Mouse (Mus musculus) adrenal gland, adult 10 weeks (tissue): ENCODE data around the gene Use1. TPM values are rescaled to one million over a fixed set of nuclear protein-coding genes. Genes with fewer than 3 reads are reported as not detected.

ENCODE experiments used
- polyA plus RNA-seq: library from polyadenylated mRNA; stranded (reverse); fragments of 350-450 nt; fragmentation: Illumina TruSeq; extraction: RNeasy Lipid Tissue Mini Kit (QIAGEN cat#74804); gene quantifications from one replicate; pipeline ENCODE4 v1.2.3, GENCODE M21; 2014; ENCODE audit warnings: low read depth, low replicate concordance

Gene Use1
- polyA plus RNA-seq: 1.8 TPM

GRCm38 (mm10) chr8:71366771-71367528 is at the start of gene Use1:
Use1 (plus strand) TSS chr8:71366848.

GRCm38 (mm10) chr8:71371236-71371848 is 4.7 kb downstream of the Use1 start, which contains the start of gene Ocel1:
Ocel1 (plus strand) TSS chr8:71371298.

GRCm38 (mm10) chr8:71381421-71381970 is 14.8 kb downstream of the Use1 start, which contains the start of gene Nr2f6:
Nr2f6 (minus strand) TSS chr8:71381960.

GRCm38 (mm10) chr8:71395629-71396028 is 29.0 kb downstream of the Use1 start, which contains the start of gene Ushbp1:
Ushbp1 (minus strand) TSS chr8:71395802.

GRCm38 (mm10) chr8:71396639-71397305 is 30.1 kb downstream of the Use1 start, which contains the start of gene Babam1:
Babam1 (plus strand) TSS chr8:71396861.

GRCm38 (mm10) chr8:71405401-71406098 is 38.9 kb downstream of the Use1 start, which contains the start of gene Ankle1:
Ankle1 (plus strand) TSS chr8:71406010.

Other genes with a start within 250 kb of the Use1 start
- 4.1 TPM for gene Myo9b, start 94.1 kb upstream of the Use1 start, polyA plus RNA-seq
- 2.9 TPM for gene Haus8, start 93.9 kb upstream of the Use1 start, polyA plus RNA-seq
- 1.9 TPM for gene Ocel1, start 4.5 kb downstream of the Use1 start, polyA plus RNA-seq
- gene Nr2f6, start 15.1 kb downstream of the Use1 start, polyA plus RNA-seq: 3.4 TPM
- 2.4 TPM for gene Ushbp1, start 29.0 kb downstream of the Use1 start, polyA plus RNA-seq
- gene Babam1, start 30.0 kb downstream of the Use1 start, polyA plus RNA-seq: 30.8 TPM
- 0.41 TPM for gene Ankle1, start 39.2 kb downstream of the Use1 start, polyA plus RNA-seq
- gene Abhd8, start 96.8 kb downstream of the Use1 start, polyA plus RNA-seq: 1.1 TPM
- 10.8 TPM for gene Mrpl34, start 98.1 kb downstream of the Use1 start, polyA plus RNA-seq
- 3.4 TPM for gene Dda1, start 102.4 kb downstream of the Use1 start, polyA plus RNA-seq
- 1.0 TPM for gene Ano8, start 119.1 kb downstream of the Use1 start, polyA plus RNA-seq
- 1.6 TPM for gene Gtpbp3, start 121.3 kb downstream of the Use1 start, polyA plus RNA-seq
- gene Plvap, start 144.9 kb downstream of the Use1 start, polyA plus RNA-seq: 4.8 TPM
- not detected for gene Ccdc194, start 158.9 kb downstream of the Use1 start, polyA plus RNA-seq
- gene Bst2, start 170.6 kb downstream of the Use1 start, polyA plus RNA-seq: 6.9 TPM
- 0.70 TPM for gene Mvb12a, start 176.1 kb downstream of the Use1 start, polyA plus RNA-seq
- 3.8 TPM for gene Tmem221, start 192.0 kb downstream of the Use1 start, polyA plus RNA-seq
- 0.35 TPM for gene Nxnl1, start 199.8 kb downstream of the Use1 start, polyA plus RNA-seq
- 14.2 TPM for gene Slc27a1, start 202.0 kb downstream of the Use1 start, polyA plus RNA-seq
- gene Pgls, start 225.3 kb downstream of the Use1 start, polyA plus RNA-seq: 0.82 TPM
- not detected for gene Fam129c, start 230.8 kb downstream of the Use1 start, polyA plus RNA-seq
- gene Colgalt1, start 244.2 kb downstream of the Use1 start, polyA plus RNA-seq: 54.8 TPM